ENCODE assay signal across 8 mouse cellular contexts in the genomic region with DNA sequence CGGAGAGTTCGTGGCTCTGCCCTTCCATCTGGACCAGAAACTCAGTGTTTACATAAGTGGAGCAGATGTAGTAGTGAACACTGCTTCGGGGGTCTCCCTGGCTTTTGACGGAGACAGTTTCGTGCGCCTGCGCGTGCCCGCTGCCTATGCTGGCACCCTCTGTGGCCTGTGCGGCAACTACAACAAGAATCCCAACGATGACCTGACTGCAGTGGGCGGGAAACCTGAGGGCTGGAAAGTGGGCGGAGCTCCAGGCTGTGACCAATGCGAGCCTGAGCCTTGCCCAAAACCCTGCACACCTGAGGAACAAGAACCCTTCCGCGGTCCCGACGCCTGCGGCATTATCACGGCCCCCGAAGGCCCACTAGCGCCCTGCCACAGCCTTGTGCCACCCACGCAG. TPM values are rescaled to one million over a fixed set of nuclear protein-coding genes. Genes with fewer than 3 reads are reported as not detected.
DNase-seq lines count a peak whose midpoint lies in the region; ATAC-seq lines count a peak whose summit lies in the region.

No protein-coding gene starts in this region.

- H3K4me1 ChIP-seq in hindbrain, embryonic 11.5 days (replicated peaks; ENCODE audit: control insufficient read depth, insufficient read depth, low read length) = no peaks in the 10 kb centered on the region
- 0 out of 2 replicates have a peak, but pooled peaks cover 2% of the 10 kb centered on the region for H3K4me1 ChIP-seq in limb, embryonic 13.5 days
- no peaks in the 10 kb centered on the region for H3K4me1 ChIP-seq in neural tube, embryonic 11.5 days (ENCODE audit: control insufficient read depth, insufficient read depth, low read length)

- no peak overlapping the region for H3K4me2 ChIP-seq in hindbrain, embryonic 11.5 days (replicated peaks; ENCODE audit: low read depth, low read length)
- H3K4me2 ChIP-seq in limb, embryonic 13.5 days (replicated peaks) = peak overlapping the region; percentile 61
- H3K4me2 ChIP-seq in neural tube, embryonic 11.5 days (ENCODE audit: low read depth) = peak overlapping the region; percentile 20

- H3K4me3 ChIP-seq in hindbrain, embryonic 11.5 days (ENCODE audit: low read depth, low read length) = no peak overlapping the region
- peak overlapping the region; percentile 27 for H3K4me3 ChIP-seq in limb, embryonic 13.5 days
- H3K4me3 ChIP-seq in neural tube, embryonic 11.5 days (ENCODE audit: low read depth, low read length) = no peak overlapping the region

- H3K27ac ChIP-seq in hindbrain, embryonic 11.5 days (ENCODE audit: low read depth, low read length) = no peak overlapping the region
- no peak overlapping the region for H3K27ac ChIP-seq in limb, embryonic 13.5 days
- H3K27ac ChIP-seq in neural tube, embryonic 11.5 days (ENCODE audit: low read depth, low read length) = no peak overlapping the region

- peak; percentile 18 for DNase-seq in adrenal gland, postnatal 10 days
- DNase-seq in adrenal gland, postnatal 4 days (ENCODE audit: low spot score in 2 of 2) = no peak
- peak; percentile 8 to 25 for DNase-seq in cerebellum, postnatal 36 days
- DNase-seq in hindbrain, embryonic 11.5 days (ENCODE audit: low spot score) = peak; percentile 48
- DNase-seq in neural tube, embryonic 11.5 days (ENCODE audit: low spot score) = peak; percentile 38
- no peak for DNase-seq in MN1 (ENCODE audit: low spot score)
- DNase-seq in adrenal gland, postnatal 25 days = no peak

- no peaks in the 10 kb centered on the region for H3K36me3 ChIP-seq in hindbrain, embryonic 11.5 days (ENCODE audit: control insufficient read depth, insufficient read depth, low read length)
- no peaks in the 10 kb centered on the region for H3K36me3 ChIP-seq in limb, embryonic 13.5 days
- no peaks in the 10 kb centered on the region for H3K36me3 ChIP-seq in neural tube, embryonic 11.5 days (ENCODE audit: control insufficient read depth, insufficient read depth, low read length)

- no peaks in the 10 kb centered on the region for H3K27me3 ChIP-seq in hindbrain, embryonic 11.5 days (ENCODE audit: control insufficient read depth, insufficient read depth, low read length)
- H3K27me3 ChIP-seq in limb, embryonic 13.5 days = peaks cover 15% of the 10 kb centered on the region; the same call in 1 of the 2 replicates
- no peaks in the 10 kb centered on the region for H3K27me3 ChIP-seq in neural tube, embryonic 11.5 days (ENCODE audit: control insufficient read depth, insufficient read depth, low read length)

- no peak for ATAC-seq in hindbrain, embryonic 11.5 days (ENCODE audit: low FRiP score)
- ATAC-seq in limb, embryonic 13.5 days (ENCODE audit: low FRiP score, low read depth) = peak; percentile 73; the same call in 1 of the 2 replicates
- ATAC-seq in neural tube, embryonic 11.5 days (ENCODE audit: insufficient read depth, low FRiP score, low TSS enrichment) = no peak

- no peaks in the 10 kb centered on the region for H3K9me3 ChIP-seq in hindbrain, embryonic 11.5 days (ENCODE audit: control insufficient read depth, low read length)
- peaks cover under 1% of the 10 kb centered on the region for H3K9me3 ChIP-seq in limb, embryonic 13.5 days
- no peaks in the 10 kb centered on the region for H3K9me3 ChIP-seq in neural tube, embryonic 11.5 days (ENCODE audit: control insufficient read depth, low read length)

- WGBS in hindbrain, embryonic 11.5 days = 6% methylated on average over 23 of the region's 23 CpGs
- WGBS in limb, embryonic 13.5 days = 3% methylated on average over 23 of the region's 23 CpGs
- 7% methylated on average over 23 of the region's 23 CpGs for WGBS in neural tube, embryonic 11.5 days

- no peak overlapping the region for H3K9ac ChIP-seq in hindbrain, embryonic 11.5 days (ENCODE audit: low read depth, low read length)
- peak overlapping the region; percentile 51; the same call in 1 of the 2 replicates for H3K9ac ChIP-seq in limb, embryonic 13.5 days
- H3K9ac ChIP-seq in neural tube, embryonic 11.5 days (ENCODE audit: low read length) = no peak overlapping the region

RNA-seq across cellular contexts. Expression of gene 9530053A07Rik, which starts 24.6 kb away (rescaled TPM):
- total RNA-seq in adrenal gland, postnatal 10 days (2021) = not detected
- under 1 TPM in 1 of 2 experiments, not detected in 1; 0.06 TPM for total RNA-seq in adrenal gland, postnatal 4 days (2021)
- polyA plus RNA-seq in hindbrain, embryonic 11.5 days (2014; fragmentation: Nextera tagmentation; extraction: Ambion mirVana) = 0.05 and 0.07 TPM in 2 replicates
- 0.03 TPM in 1 of 2 replicates, not detected in the other for polyA plus RNA-seq in limb, embryonic 13.5 days (2015; fragmentation: Nextera tagmentation; extraction: Ambion mirVana)
- 0.05 TPM in 1 of 2 replicates, not detected in the other for polyA plus RNA-seq in neural tube, embryonic 11.5 days (2014; fragmentation: Nextera tagmentation; extraction: Ambion mirVana)
- not detected in 2 replicates for total RNA-seq in adrenal gland, postnatal 25 days (2021)

RNA-seq across cellular contexts. Expression of gene Fcgbp, which starts 33.6 kb away (rescaled TPM):
- total RNA-seq in adrenal gland, postnatal 10 days (2021) = not detected
- total RNA-seq in adrenal gland, postnatal 4 days (2021) = under 1 TPM; 0.34 to 0.37 TPM
- 0.27 and 0.43 TPM in 2 replicates for polyA plus RNA-seq in hindbrain, embryonic 11.5 days (2014; fragmentation: Nextera tagmentation; extraction: Ambion mirVana)
- 0.37 and 0.74 TPM in 2 replicates for polyA plus RNA-seq in limb, embryonic 13.5 days (2015; fragmentation: Nextera tagmentation; extraction: Ambion mirVana)
- not detected in 2 replicates for polyA plus RNA-seq in neural tube, embryonic 11.5 days (2014; fragmentation: Nextera tagmentation; extraction: Ambion mirVana)
- total RNA-seq in adrenal gland, postnatal 25 days (2021) = not detected in 2 replicates

RNA-seq across cellular contexts. Expression of gene Psmc4, which starts 54.8 kb away (rescaled TPM):
- total RNA-seq in adrenal gland, postnatal 10 days (2021) = 100 to 1,000 TPM; 137 to 148 TPM
- total RNA-seq in adrenal gland, postnatal 4 days (2021) = 100 to 1,000 TPM; 144 to 157 TPM
- 415 and 426 TPM in 2 replicates for polyA plus RNA-seq in hindbrain, embryonic 11.5 days (2014; fragmentation: Nextera tagmentation; extraction: Ambion mirVana)
- 340 and 343 TPM in 2 replicates for polyA plus RNA-seq in limb, embryonic 13.5 days (2015; fragmentation: Nextera tagmentation; extraction: Ambion mirVana)
- polyA plus RNA-seq in neural tube, embryonic 11.5 days (2014; fragmentation: Nextera tagmentation; extraction: Ambion mirVana) = 398 and 405 TPM in 2 replicates
- total RNA-seq in adrenal gland, postnatal 25 days (2021) = 154 and 164 TPM in 2 replicates

Comparison
In these comparisons a context has a peak if more than half of its experiments do, and no peak if none do; other contexts are left out.
1. DNase-seq: peak in adrenal gland, postnatal 10 days (single experiment), cerebellum, postnatal 36 days (2 of 2), hindbrain, embryonic 11.5 days (single experiment) and neural tube, embryonic 11.5 days (single experiment); none in adrenal gland, postnatal 4 days (0 of 2), MN1 (single experiment) and adrenal gland, postnatal 25 days (single experiment).